ENCODE assay signal across 8 mouse cellular contexts in genomic region chr8:111145460-111146012, GRCm38 (mm10). TPM values are rescaled to one million over a fixed set of nuclear protein-coding genes. Genes with fewer than 3 reads are reported as not detected.
DNase-seq lines count a peak whose midpoint lies in the region; ATAC-seq and TF ChIP-seq lines count a peak whose summit lies in the region.
"Not testable (repeated sequence)": the region's sequence is repeated elsewhere in the genome, so short reads cannot be mapped to it uniquely, and the experiment has no call there.

No protein-coding gene starts in this region.

- WGBS in heart, embryonic 13.5 days, result under 1% methylated on average over 74 of the region's 74 CpGs
- under 1% methylated on average over 50 of the region's 74 CpGs for WGBS in liver, embryonic 12.5 days (ENCODE audit: insufficient replicate concordance)
- WGBS in stomach, embryonic 15.5 days, result under 1% methylated on average over 66 of the region's 74 CpGs

- TF ChIP-seq CTCF in C2C12 (IDR thresholded peaks at IDR 0.05; ENCODE audit: control insufficient read depth, insufficient read depth, insufficient read length); brain, embryonic 14.5 days (IDR thresholded peaks at IDR 0.05; ENCODE audit: borderline replicate concordance, extremely low read depth, insufficient read depth, insufficient read length): not testable (repeated sequence)

- H3K4me2 ChIP-seq in heart, embryonic 13.5 days, result peak overlapping the region; percentile 83
- peak overlapping the region; percentile 97 for H3K4me2 ChIP-seq in liver, embryonic 12.5 days
- H3K4me2 ChIP-seq in stomach, embryonic 15.5 days, result peak overlapping the region; percentile 84

- H3K9ac ChIP-seq in heart, embryonic 13.5 days, result peak overlapping the region; percentile 91
- H3K9ac ChIP-seq in liver, embryonic 12.5 days, result peak overlapping the region; percentile 74
- H3K9ac ChIP-seq in stomach, embryonic 15.5 days, result peak overlapping the region; percentile 60

- not testable (repeated sequence) for H3K9me3 ChIP-seq in erythroblast, embryonic 14.5 days (ENCODE audit: control insufficient read depth, low read length); heart, embryonic 13.5 days; liver, embryonic 12.5 days (replicated peaks); stomach, embryonic 15.5 days

- H3K36me3 ChIP-seq in C2C12 (ENCODE audit: control insufficient read depth, insufficient read depth); erythroblast, embryonic 14.5 days (ENCODE audit: control insufficient read depth); heart, embryonic 13.5 days; liver, embryonic 12.5 days; stomach, embryonic 15.5 days: not testable (repeated sequence)

- H3K79me3 ChIP-seq in C2C12 (ENCODE audit: low read depth), result not testable (repeated sequence)

- ATAC-seq in heart, embryonic 13.5 days (ENCODE audit: extremely low read depth, insufficient number of reproducible peaks, low FRiP score, low TSS enrichment), result peak; percentile 89
- peak; percentile 95 for ATAC-seq in liver, embryonic 12.5 days
- peak; percentile 93 for ATAC-seq in stomach, embryonic 15.5 days (ENCODE audit: insufficient read depth, low FRiP score, low read depth)

- TF ChIP-seq POLR2A in brain, embryonic 14.5 days (IDR thresholded peaks at IDR 0.05; ENCODE audit: borderline replicate concordance, extremely low read depth, insufficient read depth, insufficient read length, poor library complexity, severe bottlenecking), result 0 out of 2 replicates have a peak, but pooled peaks have one; percentile 6

- peaks cover 16% of the 10 kb centered on the region for H3K79me2 ChIP-seq in C2C12 (ENCODE audit: control insufficient read depth, insufficient read depth)

- peak overlapping the region; percentile 61 for H3K27ac ChIP-seq in heart, embryonic 13.5 days (replicated peaks)
- H3K27ac ChIP-seq in liver, embryonic 12.5 days, result not testable (repeated sequence)
- 0 out of 2 replicates have a peak overlapping the region, but pooled peaks have one; percentile 16 for H3K27ac ChIP-seq in stomach, embryonic 15.5 days

- H3K4me3 ChIP-seq in C2C12 (ENCODE audit: insufficient read depth, poor library complexity, severe bottlenecking), result peak overlapping the region; percentile 40
- peak overlapping the region; percentile 72 for H3K4me3 ChIP-seq in erythroblast, embryonic 14.5 days (replicated peaks)
- H3K4me3 ChIP-seq in heart, embryonic 13.5 days, result peak overlapping the region; percentile 74
- H3K4me3 ChIP-seq in liver, embryonic 12.5 days, result peak overlapping the region; percentile 72
- peak overlapping the region; percentile 65 for H3K4me3 ChIP-seq in stomach, embryonic 15.5 days (replicated peaks)

- DNase-seq in brain, embryonic 14.5 days (ENCODE audit: low read depth), result peak; percentile 95
- peak; percentile 98 for DNase-seq in kidney, postnatal 10 days
- peak; percentile 85 to 89 for DNase-seq in natural killer cell, adult 2 months (ENCODE audit: low spot score in 2 of 2)

- H3K4me1 ChIP-seq in erythroblast, embryonic 14.5 days (ENCODE audit: control insufficient read depth), result peaks cover 29% of the 10 kb centered on the region
- H3K4me1 ChIP-seq in heart, embryonic 13.5 days, result peaks cover 18% of the 10 kb centered on the region
- H3K4me1 ChIP-seq in liver, embryonic 12.5 days, result peaks cover 26% of the 10 kb centered on the region
- H3K4me1 ChIP-seq in stomach, embryonic 15.5 days, result peaks cover 11% of the 10 kb centered on the region; the same call in 1 of the 2 replicates

- H3K27me3 ChIP-seq in C2C12 (ENCODE audit: control insufficient read depth, insufficient read depth, insufficient read length); heart, embryonic 13.5 days (replicated peaks); liver, embryonic 12.5 days (replicated peaks); stomach, embryonic 15.5 days (replicated peaks): not testable (repeated sequence)
- H3K27me3 ChIP-seq in erythroblast, embryonic 14.5 days (ENCODE audit: control insufficient read depth), result peaks cover 14% of the 10 kb centered on the region

- peak overlapping the region; percentile 77 for H3ac ChIP-seq in C2C12 (ENCODE audit: control insufficient read depth, insufficient read length, low read depth)

TF ChIP-seq in C2C12, 6 proteins besides CTCF, POLR2A, EP300 and RAD21:
- peak; percentile 85 for TF ChIP-seq MAX (IDR thresholded peaks at IDR 0.05)
TF ChIP-seq in C2C12: peak in this region for 1; not testable (repeated sequence) for 5.

RNA-seq across cellular contexts. Expression of gene Pdpr, which starts 51.1 kb away (rescaled TPM):
- polyA plus RNA-seq in C2C12 (2012; fragmentation: generic; extraction: Trizol), result 5.2 TPM
- polyA plus RNA-seq in brain, embryonic 14.5 days (2012; rRNA removed), result 10.9 and 14.3 TPM in 2 replicates
- polyA plus RNA-seq in erythroblast, embryonic 14.5 days (2012), result 0.05 TPM in 1 of 2 replicates, not detected in the other
- polyA plus RNA-seq in heart, embryonic 13.5 days (2015; fragmentation: Nextera tagmentation; extraction: Ambion mirVana), result 9.3 and 10.2 TPM in 2 replicates
- 5.1 and 5.5 TPM in 2 replicates for polyA plus RNA-seq in liver, embryonic 12.5 days (2016; fragmentation: Nextera tagmentation; extraction: Ambion mirVana)
- 8.6 and 9.6 TPM in 2 replicates for polyA plus RNA-seq in stomach, embryonic 15.5 days (2015; fragmentation: Nextera tagmentation; extraction: Ambion mirVana)

RNA-seq across cellular contexts. Expression of gene Clec18a, which starts 53.3 kb away (rescaled TPM):
- polyA plus RNA-seq in C2C12 (2012; fragmentation: generic; extraction: Trizol), result not detected
- 0.32 and 0.71 TPM in 2 replicates for polyA plus RNA-seq in brain, embryonic 14.5 days (2012; rRNA removed)
- not detected in 2 replicates for polyA plus RNA-seq in erythroblast, embryonic 14.5 days (2012)
- 0.22 TPM in 1 of 2 replicates, not detected in the other for polyA plus RNA-seq in heart, embryonic 13.5 days (2015; fragmentation: Nextera tagmentation; extraction: Ambion mirVana)
- polyA plus RNA-seq in liver, embryonic 12.5 days (2016; fragmentation: Nextera tagmentation; extraction: Ambion mirVana), result not detected in 2 replicates
- polyA plus RNA-seq in stomach, embryonic 15.5 days (2015; fragmentation: Nextera tagmentation; extraction: Ambion mirVana), result not detected in 2 replicates
